Mouse (Mus musculus): ENCODE data around the gene Zfp747.

DNA sequence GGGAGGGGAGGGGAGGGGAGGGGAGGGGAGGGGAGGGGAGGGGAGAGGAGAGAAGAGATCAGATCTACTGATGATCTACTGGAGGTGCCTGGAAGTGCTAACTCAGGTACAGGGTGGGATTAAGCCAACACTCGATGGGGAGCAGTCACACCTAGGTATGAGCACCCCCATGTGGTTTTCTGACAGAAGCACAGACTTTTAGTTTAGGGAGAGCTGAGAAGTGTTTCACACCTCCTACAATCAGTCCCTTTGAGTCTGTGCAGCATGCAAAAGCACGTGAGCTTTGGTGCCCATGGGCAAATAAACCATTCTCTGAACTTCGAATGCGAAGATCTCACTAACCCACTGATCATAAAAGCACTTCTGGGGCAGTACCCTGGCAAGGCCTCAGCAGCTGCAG, 33.5 kb downstream of the Zfp747 start:
- TF ChIP-seq CTCF (IDR thresholded peaks at IDR 0.05; ENCODE audit: extremely low read depth, insufficient read depth, low read length), result peak; percentile 53
- TF ChIP-seq POLR2A (IDR thresholded peaks at IDR 0.05; ENCODE audit: extremely low read depth, insufficient read depth, low read length), result no peak

All from cortical plate, adult 2 months (tissue).